Mouse (Mus musculus): ENCODE data around the gene Krt80. TPM values are rescaled to one million over a fixed set of nuclear protein-coding genes. Genes with fewer than 3 reads are reported as not detected.

Gene Krt80
- polyA plus RNA-seq, 1 experiment from 2014 or later = 1.2 TPM

- H3K4me1 ChIP-seq (ENCODE audit: control insufficient read depth, insufficient read depth, low read length) = peaks cover 7% of the 10 kb centered on the region; the same call in 1 of the 2 replicates
- WGBS = 52% methylated on average over 6 of the region's 6 CpGs
- no peaks in the 10 kb centered on the region for H3K36me3 ChIP-seq (ENCODE audit: control insufficient read depth, insufficient read depth, low read length)
- H3K27ac ChIP-seq (ENCODE audit: low read length) = no peak overlapping the region
- H3K9me3 ChIP-seq (ENCODE audit: control insufficient read depth, low read length) = no peaks in the 10 kb centered on the region
- no peak overlapping the region for H3K4me2 ChIP-seq (ENCODE audit: low read depth, low read length)
- H3K4me3 ChIP-seq (ENCODE audit: low read length) = no peak overlapping the region
- no peaks in the 10 kb centered on the region for H3K27me3 ChIP-seq (replicated peaks; ENCODE audit: control insufficient read depth, insufficient read depth, low read length)
- no peak for ATAC-seq
- no peak overlapping the region for H3K9ac ChIP-seq (ENCODE audit: low read depth, low read length)
Observed at GRCm38 (mm10) chr15:101300128-101300527, 69.8 kb downstream of the Krt80 start.

- no peak overlapping the region for H3K9ac ChIP-seq (ENCODE audit: low read depth, low read length)
- 69% methylated on average over 14 of the region's 14 CpGs for WGBS
- H3K27ac ChIP-seq (ENCODE audit: low read length) = no peak overlapping the region
- H3K4me1 ChIP-seq (ENCODE audit: control insufficient read depth, insufficient read depth, low read length) = peaks cover 7% of the 10 kb centered on the region; the same call in 1 of the 2 replicates
- no peak overlapping the region for H3K4me3 ChIP-seq (ENCODE audit: low read length)
- no peaks in the 10 kb centered on the region for H3K27me3 ChIP-seq (replicated peaks; ENCODE audit: control insufficient read depth, insufficient read depth, low read length)
- H3K4me2 ChIP-seq (ENCODE audit: low read depth, low read length) = no peak overlapping the region
- ATAC-seq = peak; percentile 38; the same call in 1 of the 2 replicates
- H3K9me3 ChIP-seq (ENCODE audit: control insufficient read depth, low read length) = no peaks in the 10 kb centered on the region
- no peaks in the 10 kb centered on the region for H3K36me3 ChIP-seq (ENCODE audit: control insufficient read depth, insufficient read depth, low read length)
Observed at GRCm38 (mm10) chr15:101299480-101299960, 70.4 kb downstream of the Krt80 start.

- Histone ChIP-seq H3K4me3 (ENCODE audit: low read length) (no peak overlapping the region), H3K4me2 (ENCODE audit: low read depth, low read length) (no peak overlapping the region)
- WGBS = 29% methylated on average over 6 of the region's 7 CpGs
Observed at GRCm38 (mm10) chr15:101298550-101298949, 71.4 kb downstream of the Krt80 start.

GRCm38 (mm10) chr15:101297988-101298387, 72.0 kb downstream of the Krt80 start:
- H3K4me3 ChIP-seq (ENCODE audit: low read length) = no peak overlapping the region
- H3K27me3 ChIP-seq (replicated peaks; ENCODE audit: control insufficient read depth, insufficient read depth, low read length) = no peaks in the 10 kb centered on the region
- peaks cover 12% of the 10 kb centered on the region; the same call in 1 of the 2 replicates for H3K4me1 ChIP-seq (ENCODE audit: control insufficient read depth, insufficient read depth, low read length)
- 50% methylated on average over 7 of the region's 7 CpGs for WGBS
- H3K36me3 ChIP-seq (ENCODE audit: control insufficient read depth, insufficient read depth, low read length) = no peaks in the 10 kb centered on the region
- no peak for ATAC-seq
- no peaks in the 10 kb centered on the region for H3K9me3 ChIP-seq (ENCODE audit: control insufficient read depth, low read length)
- no peak overlapping the region for H3K27ac ChIP-seq (ENCODE audit: low read length)
- no peak overlapping the region for H3K4me2 ChIP-seq (ENCODE audit: low read depth, low read length)
- H3K9ac ChIP-seq (ENCODE audit: low read depth, low read length) = peak overlapping the region; percentile 48; the same call in 1 of the 2 replicates

More at GRCm38 (mm10) chr15:101298550-101298949, 71.4 kb downstream of the Krt80 start:
- ATAC-seq = no peak
- Histone ChIP-seq H3K9ac (ENCODE audit: low read depth, low read length) (peak overlapping the region; percentile 48; the same call in 1 of the 2 replicates), H3K9me3 (ENCODE audit: control insufficient read depth, low read length) (no peaks in the 10 kb centered on the region), H3K4me1 (ENCODE audit: control insufficient read depth, insufficient read depth, low read length) (peaks cover 7% of the 10 kb centered on the region; the same call in 1 of the 2 replicates), H3K27ac (ENCODE audit: low read length) (no peak overlapping the region), H3K27me3 (replicated peaks; ENCODE audit: control insufficient read depth, insufficient read depth, low read length) (no peaks in the 10 kb centered on the region), H3K36me3 (ENCODE audit: control insufficient read depth, insufficient read depth, low read length) (no peaks in the 10 kb centered on the region)

MicroRNA genes within 50 kb of the gene (microRNA counts, 519-probe panel; counts per million panel counts)
- microRNA mmu-miR-1941-3p (1,945 counts per million, percentile 40 among the panel's probes with 10 or more counts), microRNA mmu-miR-1941-5p (1,225 counts per million, percentile 6 among the panel's probes with 10 or more counts)

Small RNAs within 50 kb of the gene (microRNA-seq; reads per million reads assigned to microRNA genes)
- 1.8 reads per million for gene Mir1941

Other genes starting within 250 kb of the Krt80 start
- gene Acvrl1, start 241.6 kb downstream of the Krt80 start, polyA plus RNA-seq (2015; fragmentation: Nextera tagmentation; extraction: Ambion mirVana) = 31.2 and 31.9 TPM in 2 replicates
- 10.4 and 11.0 TPM in 2 replicates for gene Acvr1b, start 196.1 kb downstream of the Krt80 start, polyA plus RNA-seq (2015; fragmentation: Nextera tagmentation; extraction: Ambion mirVana)
- 2.3 and 2.8 TPM in 2 replicates for gene Grasp, start 146.0 kb downstream of the Krt80 start, polyA plus RNA-seq (2015; fragmentation: Nextera tagmentation; extraction: Ambion mirVana)
- 8.6 and 10.0 TPM in 2 replicates for gene Nr4a1, start 115.9 kb downstream of the Krt80 start, polyA plus RNA-seq (2015; fragmentation: Nextera tagmentation; extraction: Ambion mirVana)
- 58.3 and 67.1 TPM in 2 replicates for gene Atg101, start 85.9 kb downstream of the Krt80 start, polyA plus RNA-seq (2015; fragmentation: Nextera tagmentation; extraction: Ambion mirVana)
- gene 6030408B16Rik, start 77.0 kb downstream of the Krt80 start, polyA plus RNA-seq (2015; fragmentation: Nextera tagmentation; extraction: Ambion mirVana) = 3.6 and 4.4 TPM in 2 replicates
- gene Krt7, start 40.9 kb upstream of the Krt80 start, polyA plus RNA-seq (2015; fragmentation: Nextera tagmentation; extraction: Ambion mirVana) = 156 and 160 TPM in 2 replicates
- 0.38 and 0.48 TPM in 2 replicates for gene Krt87, start 68.6 kb upstream of the Krt80 start, polyA plus RNA-seq (2015; fragmentation: Nextera tagmentation; extraction: Ambion mirVana)
- gene Krt88, start 77.6 kb upstream of the Krt80 start, polyA plus RNA-seq (2015; fragmentation: Nextera tagmentation; extraction: Ambion mirVana) = 0.20 TPM in 1 of 2 replicates, not detected in the other
- gene Krt81, start 93.6 kb upstream of the Krt80 start, polyA plus RNA-seq (2015; fragmentation: Nextera tagmentation; extraction: Ambion mirVana) = not detected in 2 replicates
- gene Krt86, start 103.3 kb upstream of the Krt80 start, polyA plus RNA-seq (2015; fragmentation: Nextera tagmentation; extraction: Ambion mirVana) = not detected in 2 replicates
- 0.09 TPM in 1 of 2 replicates, not detected in the other for gene Krt83, start 121.3 kb upstream of the Krt80 start, polyA plus RNA-seq (2015; fragmentation: Nextera tagmentation; extraction: Ambion mirVana)
- gene Gm49425, start 147.1 kb upstream of the Krt80 start, polyA plus RNA-seq (2015; fragmentation: Nextera tagmentation; extraction: Ambion mirVana) = not detected in 2 replicates
- 0.28 and 0.53 TPM in 2 replicates for gene Krt84, start 162.7 kb upstream of the Krt80 start, polyA plus RNA-seq (2015; fragmentation: Nextera tagmentation; extraction: Ambion mirVana)
- gene Krt82, start 180.5 kb upstream of the Krt80 start, polyA plus RNA-seq (2015; fragmentation: Nextera tagmentation; extraction: Ambion mirVana) = not detected in 2 replicates
- gene Krt90, start 192.8 kb upstream of the Krt80 start, polyA plus RNA-seq (2015; fragmentation: Nextera tagmentation; extraction: Ambion mirVana) = 0.09 and 0.16 TPM in 2 replicates
- gene Krt75, start 203.7 kb upstream of the Krt80 start, polyA plus RNA-seq (2015; fragmentation: Nextera tagmentation; extraction: Ambion mirVana) = not detected in 2 replicates